Mouse (Mus musculus) gastrocnemius, adult 2 months (tissue): ENCODE data around the gene Gemin6. TPM values are rescaled to one million over a fixed set of nuclear protein-coding genes. Genes with fewer than 3 reads are reported as not detected.
A peak's percentile ranks its signal among the peaks of the same experiment; 100 is the strongest.
"Not testable (repeated sequence)": the region's sequence is repeated elsewhere in the genome, so short reads cannot be mapped to it uniquely, and the experiment has no call there.

Source experiments
- DNase-seq: peaks from one replicate; pipeline ENCODE4 v3.0.0; 2022
- H3K27ac ChIP-seq: fragments of 200-600 bp; 2 replicates; pipeline ENCODE4 v1.8.1; 2022; ENCODE audit warnings: mild to moderate bottlenecking
- H3K4me3 ChIP-seq: fragments of 200-600 bp; 2 replicates; pipeline ENCODE4 v1.8.1; 2022; ENCODE audit warnings: mild to moderate bottlenecking, moderate library complexity
- CTCF ChIP-seq: fragments of 200-600 bp; IDR thresholded peaks from 2 replicates; pipeline ENCODE4 v1.8.1; 2022; ENCODE audit warnings: antibody characterized with exemption, mild to moderate bottlenecking, moderate library complexity
- intact Hi-C: fragments of 180-260 bp; cut with DNase I; formaldehyde crosslinking; loops from one replicate; pipeline ENCODE4 v1.15.1; 2025
- long read RNA-seq, 2 experiments: library from polyadenylated mRNA; stranded (forward); transcript quantifications; one replicate each; pipeline ENCODE4 v2.0.0; 2021
- total RNA-seq, 2 experiments: library from RNA; stranded (reverse); gene quantifications; 2 replicates each; pipeline ENCODE4 v1.2.3; 2021

The Gemin6 gene
- total RNA-seq = 1 to 10 TPM; 6.0 to 7.4 TPM
- long read RNA-seq, experiment 1, transcript Gemin6-201 (3 exons, 1,134 nt) = major isoform, 5 of 10 reads
- long read RNA-seq, experiment 1, partial matches to known transcripts = 1 of 10 reads
- long read RNA-seq, experiment 1, other reads (novel, unspliced or antisense) = 4 of 10 reads
- long read RNA-seq, experiment 2, transcript Gemin6-201 (3 exons, 1,134 nt) = major isoform, 7 of 12 reads
- long read RNA-seq, experiment 2, partial matches to known transcripts = 3 of 12 reads
- long read RNA-seq, experiment 2, other reads (novel, unspliced or antisense) = 2 of 12 reads

GRCm38 (mm10) chr17:80224326-80225116 lies at the start of gene Gemin6:
Gene Gemin6 (plus strand): TSS chr17:80224441.
- DNase-seq = peak; percentile 85
- H3K27ac ChIP-seq = peak within 1 kb of the TSS; percentile 90
- TF ChIP-seq CTCF = 0 out of 2 replicates have a peak, but pooled peaks have one; percentile 3
- intact Hi-C loops = no loop called here
- peak within 1 kb of the TSS; percentile 79 for H3K4me3 ChIP-seq

- no peak for DNase-seq
- Histone ChIP-seq H3K4me3 (no peak overlapping the region), H3K27ac (no peak overlapping the region)
- no peak for TF ChIP-seq CTCF
- intact Hi-C loops = no loop called here
Observed at GRCm38 (mm10) chr17:80174699-80175385, 49.4 kb upstream of the Gemin6 start.

- no peak for TF ChIP-seq CTCF
- intact Hi-C loops = no loop called here
- Histone ChIP-seq H3K27ac (no peak overlapping the region), H3K4me3 (no peak overlapping the region)
- DNase-seq = no peak
Observed at GRCm38 (mm10) chr17:80175386-80175739, 48.9 kb upstream of the Gemin6 start.

GRCm38 (mm10) chr17:80175966-80176365 lies 48.3 kb upstream of the Gemin6 start:
- intact Hi-C loops = no loop called here
- no peak for DNase-seq
- no peak for TF ChIP-seq CTCF

DNA sequence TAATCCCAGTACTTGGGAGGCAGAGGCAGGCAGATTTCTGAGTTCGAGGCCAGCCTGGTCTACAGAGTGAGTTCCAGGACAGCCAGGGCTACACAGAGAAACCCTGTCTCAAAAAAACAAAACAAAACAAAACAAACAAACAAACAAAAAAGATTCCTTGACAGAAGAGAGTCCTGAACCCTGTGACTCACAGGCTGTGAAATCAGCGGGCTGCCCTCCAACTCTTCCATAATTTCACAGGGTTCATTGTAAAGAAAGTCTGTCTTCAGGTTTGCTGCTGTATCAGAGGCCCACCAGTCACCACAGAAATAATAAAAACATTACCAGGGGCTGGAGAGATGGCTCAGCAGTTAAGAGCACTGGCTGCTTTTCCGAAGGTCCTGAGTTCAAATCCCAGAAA lies 45.4 kb upstream of the Gemin6 start:
- intact Hi-C loops, DNase-seq, H3K4me3 ChIP-seq, H3K27ac ChIP-seq: not testable (repeated sequence)

More at GRCm38 (mm10) chr17:80175966-80176365, 48.3 kb upstream of the Gemin6 start:
- no peak overlapping the region for H3K27ac ChIP-seq
- H3K4me3 ChIP-seq = no peak overlapping the region

- H3K4me3 ChIP-seq = no peak overlapping the region
- peak; percentile 82 for DNase-seq
- TF ChIP-seq CTCF = peak; percentile 85
- no peak overlapping the region for H3K27ac ChIP-seq
- intact Hi-C loops = loop anchor here (1.0 to 5.0 kb wide), 2 partner anchors 132 to 518 kb away; no protein-coding TSS in a partner anchor
Observed at GRCm38 (mm10) chr17:80179959-80180358, 44.3 kb upstream of the Gemin6 start.

GRCm38 (mm10) chr17:80180468-80180867 lies 43.8 kb upstream of the Gemin6 start:
- no peak overlapping the region for H3K4me3 ChIP-seq
- no peak for DNase-seq
- no peak for TF ChIP-seq CTCF
- no peak overlapping the region for H3K27ac ChIP-seq
- intact Hi-C loops = loop anchor here (1.0 to 5.0 kb wide), 2 partner anchors 132 to 518 kb away; no protein-coding TSS in a partner anchor

GRCm38 (mm10) chr17:80183615-80184014 lies 40.6 kb upstream of the Gemin6 start:
- intact Hi-C loops = loop anchor here (5.0 kb wide), 1 partner anchor 521 kb away; no protein-coding TSS in a partner anchor
- no peak for TF ChIP-seq CTCF
- DNase-seq = no peak
- H3K4me3 ChIP-seq = no peak overlapping the region
- H3K27ac ChIP-seq = no peak overlapping the region

- no peak for DNase-seq
- peak; percentile 55 for TF ChIP-seq CTCF
- H3K4me3 ChIP-seq = no peak overlapping the region
- intact Hi-C loops = loop anchor here (5.0 kb wide), 1 partner anchor 341 kb away; no protein-coding TSS in a partner anchor
- H3K27ac ChIP-seq = no peak overlapping the region
Observed at GRCm38 (mm10) chr17:80193075-80193474, 31.2 kb upstream of the Gemin6 start.

- no peak for TF ChIP-seq CTCF
- Histone ChIP-seq H3K27ac (no peak overlapping the region), H3K4me3 (no peak overlapping the region)
- intact Hi-C loops = no loop called here
- DNase-seq = no peak
Observed at GRCm38 (mm10) chr17:80199160-80199778, 25.0 kb upstream of the Gemin6 start.

GRCm38 (mm10) chr17:80205657-80206056 lies 18.6 kb upstream of the Gemin6 start:
- DNase-seq = no peak
- peak overlapping the region; percentile 90 for H3K4me3 ChIP-seq
- intact Hi-C loops = loop anchor here (5.0 kb wide), 1 partner anchor 277 kb away; the partner anchor contains the start of gene Sos1
- TF ChIP-seq CTCF = no peak
- peak overlapping the region; percentile 96 for H3K27ac ChIP-seq

DNA sequence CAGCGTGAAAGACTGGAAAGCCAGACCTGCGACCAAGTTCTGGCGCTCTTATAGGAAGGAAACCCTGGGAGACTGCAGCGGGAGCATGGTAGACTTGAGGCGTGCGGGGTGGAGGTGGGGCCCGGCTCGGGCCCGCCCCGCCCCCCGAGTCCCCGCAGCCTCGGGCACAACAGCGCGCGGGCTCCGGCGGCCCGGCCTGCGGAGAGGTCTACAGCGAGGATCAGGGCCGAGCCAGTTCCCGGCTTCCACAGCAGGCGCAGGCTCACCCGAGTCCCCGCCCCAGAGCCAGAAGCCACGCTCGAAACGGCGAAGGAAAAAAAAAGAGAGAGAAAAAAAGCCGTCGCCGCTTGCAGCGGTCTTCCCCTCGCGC lies 18.0 kb upstream of the Gemin6 start:
- no peak for DNase-seq
- intact Hi-C loops = loop anchor here (5.0 kb wide), 1 partner anchor 276 kb away; the partner anchor contains the start of gene Sos1
- TF ChIP-seq CTCF = no peak
- H3K4me3 ChIP-seq = peak overlapping the region; percentile 90
- H3K27ac ChIP-seq = peak overlapping the region; percentile 96
